Mouse (Mus musculus): ENCODE measurements around the gene Lamp1.

DNA sequence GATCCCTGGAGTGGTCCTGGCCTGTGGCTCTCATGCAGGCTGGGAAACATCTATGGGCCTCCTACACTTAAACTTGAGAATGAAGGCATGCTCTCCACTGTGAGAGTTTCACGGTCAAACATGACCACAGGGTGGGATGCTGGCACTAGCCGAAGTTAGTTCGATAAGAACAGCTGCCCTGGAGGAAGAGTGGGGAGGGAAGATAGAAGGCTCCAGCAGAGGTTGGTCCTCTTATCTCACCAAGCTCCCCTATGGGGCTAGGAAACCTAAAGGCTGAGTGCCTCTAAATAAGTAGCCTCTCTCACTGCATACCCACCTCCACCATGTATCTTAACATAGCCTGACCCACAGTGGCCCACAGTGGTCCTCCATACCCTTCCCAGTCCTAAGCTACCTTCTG is 43.8 kb downstream of the Lamp1 start:
- TF ChIP-seq POLR2A (IDR thresholded peaks at IDR 0.05; ENCODE audit: control insufficient read depth, low read depth, low read length) (no peak), CTCF (IDR thresholded peaks at IDR 0.05; ENCODE audit: control insufficient read depth, insufficient read depth, insufficient replicate concordance, low read depth, low read length) (no peak)
